In the genomic region with DNA sequence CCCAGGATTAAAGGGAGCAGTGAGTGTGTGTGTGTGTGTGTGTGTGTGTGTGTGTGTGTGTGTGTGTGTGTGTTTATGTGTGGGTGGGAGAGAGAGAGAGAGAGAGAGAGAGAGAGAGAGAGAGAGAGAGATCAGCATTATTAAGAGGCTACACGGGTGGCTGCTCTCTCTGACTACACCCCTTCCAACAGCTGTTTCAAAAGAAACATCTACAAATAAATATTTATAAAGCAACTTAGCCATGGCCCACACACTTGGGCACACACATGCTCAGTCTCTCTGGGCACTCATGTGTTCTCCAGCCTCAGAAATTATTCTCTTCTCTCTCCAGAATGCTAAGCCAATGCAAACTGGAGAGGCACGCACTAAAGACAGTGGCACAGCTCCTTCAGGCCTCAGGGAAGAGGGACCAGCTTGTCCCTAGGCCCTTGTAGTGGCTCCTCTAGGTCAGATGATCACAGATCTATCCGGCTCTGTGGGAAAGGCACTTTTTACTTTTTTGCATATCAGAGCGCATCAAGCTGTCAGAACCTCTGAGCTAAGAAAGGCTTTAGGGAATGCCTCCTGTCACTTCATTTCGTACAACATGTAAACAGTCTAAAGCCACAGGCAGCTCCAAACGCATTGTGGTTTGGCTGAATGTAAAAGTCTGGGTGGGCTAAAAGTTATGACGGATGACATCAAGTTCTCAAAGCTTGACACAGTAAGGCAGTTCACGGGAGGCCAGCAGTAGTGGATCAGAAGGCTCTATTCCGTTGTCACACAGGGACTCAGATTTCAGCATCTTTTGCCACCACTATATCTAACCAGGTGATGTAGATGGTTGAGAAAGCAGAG, we compare ENCODE assay signal across 15 mouse cellular contexts.
DNase-seq lines count a peak whose midpoint lies in the region; ATAC-seq and TF ChIP-seq lines count a peak whose summit lies in the region.
"Had no signal": no experiment of that assay in that cellular context is flagged by ENCODE, and none has a peak within 500 bp of the region (broad histone marks: within the 10 kb centered on the region; RNA-seq: fewer than 3 reads in every experiment).

No protein-coding gene starts in this region.

- H3K36me3 ChIP-seq in hindbrain, embryonic 13.5 days: no peaks in the 10 kb centered on the region
- H3K36me3 ChIP-seq in hindbrain, embryonic 12.5 days: no peaks in the 10 kb centered on the region
- no peaks in the 10 kb centered on the region for H3K36me3 ChIP-seq in intestine, embryonic 14.5 days (ENCODE audit: control insufficient read depth, insufficient read depth, low read length)
- H3K36me3 ChIP-seq in stomach, embryonic 15.5 days: no peaks in the 10 kb centered on the region
- H3K36me3 ChIP-seq in liver, postnatal 0 days (replicated peaks; ENCODE audit: insufficient read depth, low read length): no peaks in the 10 kb centered on the region
- H3K36me3 ChIP-seq: embryonic facial prominence, embryonic 15.5 days; neural tube, embryonic 15.5 days had no signal

- no peak for TF ChIP-seq EP300 in liver, postnatal 0 days (IDR thresholded peaks at IDR 0.05; ENCODE audit: low read depth)

- no peak for ATAC-seq in hindbrain, embryonic 13.5 days (ENCODE audit: low FRiP score)
- no peak for ATAC-seq in hindbrain, embryonic 12.5 days (ENCODE audit: low FRiP score)
- ATAC-seq in intestine, embryonic 14.5 days (replicated peaks; ENCODE audit: low FRiP score, low TSS enrichment, low read depth): no peak; the same call in 1 of the 2 replicates
- peak; percentile 56; the same call in 1 of the 2 replicates for ATAC-seq in stomach, embryonic 15.5 days (ENCODE audit: insufficient read depth, low FRiP score, low read depth)
- ATAC-seq in liver, postnatal 0 days: no peak
- ATAC-seq: hindbrain, embryonic 16.5 days had no signal

- peak overlapping the region; percentile 44; the same call in 1 of the 2 replicates for H3K27ac ChIP-seq in hindbrain, embryonic 13.5 days
- H3K27ac ChIP-seq in hindbrain, embryonic 12.5 days: no peak overlapping the region
- H3K27ac ChIP-seq in intestine, embryonic 14.5 days (ENCODE audit: low read depth): peak overlapping the region; percentile 73
- peak overlapping the region; percentile 67 for H3K27ac ChIP-seq in stomach, embryonic 15.5 days
- H3K27ac ChIP-seq in liver, postnatal 0 days (ENCODE audit: low read depth): no peak overlapping the region
- H3K27ac ChIP-seq: embryonic facial prominence, embryonic 15.5 days; neural tube, embryonic 15.5 days had no signal

- DNase-seq in lung, postnatal 10 days: peak; percentile 17
- no peak for DNase-seq in lung, adult 2 months
- DNase-seq in intestine, embryonic 14.5 days (ENCODE audit: low spot score): no peak
- no peak for DNase-seq in liver, postnatal 0 days
- no peak for DNase-seq in frontal cortex, postnatal 10 days (ENCODE audit: low spot score in 2 of 2)
- DNase-seq: adrenal gland, adult 8-10 months; cerebellum, adult 2 months; kidney, postnatal 25 days; liver had no signal

- H3K9me3 ChIP-seq in hindbrain, embryonic 13.5 days: no peaks in the 10 kb centered on the region
- H3K9me3 ChIP-seq in hindbrain, embryonic 12.5 days (replicated peaks): no peaks in the 10 kb centered on the region
- H3K9me3 ChIP-seq in intestine, embryonic 14.5 days (ENCODE audit: control insufficient read depth, low read length): no peaks in the 10 kb centered on the region
- no peaks in the 10 kb centered on the region for H3K9me3 ChIP-seq in stomach, embryonic 15.5 days
- no peaks in the 10 kb centered on the region for H3K9me3 ChIP-seq in liver, postnatal 0 days (ENCODE audit: low read length)
- H3K9me3 ChIP-seq: embryonic facial prominence, embryonic 15.5 days; neural tube, embryonic 15.5 days had no signal

- peaks cover 22% of the 10 kb centered on the region for H3K4me1 ChIP-seq in hindbrain, embryonic 13.5 days (replicated peaks)
- peaks cover 14% of the 10 kb centered on the region for H3K4me1 ChIP-seq in hindbrain, embryonic 12.5 days
- H3K4me1 ChIP-seq in lung, adult 2 months (ENCODE audit: control insufficient read depth, insufficient read depth, low read length): no peaks in the 10 kb centered on the region
- peaks cover 6% of the 10 kb centered on the region; the same call in 1 of the 2 replicates for H3K4me1 ChIP-seq in intestine, embryonic 14.5 days (replicated peaks; ENCODE audit: control insufficient read depth, insufficient read depth, low read length)
- H3K4me1 ChIP-seq in stomach, embryonic 15.5 days: peaks cover 9% of the 10 kb centered on the region; the same call in 1 of the 2 replicates
- H3K4me1 ChIP-seq in liver, postnatal 0 days (ENCODE audit: insufficient read depth): no peaks in the 10 kb centered on the region

- no peak for TF ChIP-seq POLR2A in lung, adult 2 months (IDR thresholded peaks at IDR 0.05; ENCODE audit: borderline replicate concordance, extremely low read depth, low read depth, low read length)

- H3K4me2 ChIP-seq in hindbrain, embryonic 13.5 days: no peak overlapping the region
- no peak overlapping the region for H3K4me2 ChIP-seq in hindbrain, embryonic 12.5 days (replicated peaks)
- no peak overlapping the region for H3K4me2 ChIP-seq in intestine, embryonic 14.5 days (ENCODE audit: low read length)
- no peak overlapping the region for H3K4me2 ChIP-seq in stomach, embryonic 15.5 days
- H3K4me2 ChIP-seq in liver, postnatal 0 days (ENCODE audit: low read depth, low read length): no peak overlapping the region
- H3K4me2 ChIP-seq: embryonic facial prominence, embryonic 15.5 days; neural tube, embryonic 15.5 days had no signal

- no peak for TF ChIP-seq CTCF in lung, adult 2 months (IDR thresholded peaks at IDR 0.05; ENCODE audit: insufficient read depth, low read length)
- no peak for TF ChIP-seq CTCF in liver, postnatal 0 days (IDR thresholded peaks at IDR 0.05; ENCODE audit: low read depth)

- H3K9ac ChIP-seq in hindbrain, embryonic 13.5 days: no peak overlapping the region
- H3K9ac ChIP-seq in hindbrain, embryonic 12.5 days: no peak overlapping the region
- no peak overlapping the region for H3K9ac ChIP-seq in intestine, embryonic 14.5 days (ENCODE audit: low read length)
- H3K9ac ChIP-seq in stomach, embryonic 15.5 days: no peak overlapping the region
- H3K9ac ChIP-seq in liver, postnatal 0 days (replicated peaks): no peak overlapping the region
- H3K9ac ChIP-seq: embryonic facial prominence, embryonic 15.5 days; neural tube, embryonic 15.5 days had no signal

- 51% methylated on average over 9 of the region's 9 CpGs for WGBS in hindbrain, embryonic 13.5 days
- WGBS in hindbrain, embryonic 12.5 days: 58% methylated on average over 9 of the region's 9 CpGs
- 49% methylated on average over 9 of the region's 9 CpGs for whole genome bisulfite sequencing in lung, adult 2 months
- WGBS in intestine, embryonic 14.5 days: 47% methylated on average over 9 of the region's 9 CpGs
- 37% methylated on average over 9 of the region's 9 CpGs for WGBS in stomach, embryonic 15.5 days
- 64% methylated on average over 9 of the region's 9 CpGs for whole genome bisulfite sequencing in liver, postnatal 0 days (ENCODE audit: insufficient replicate concordance)

- no peak overlapping the region for H3K4me3 ChIP-seq in hindbrain, embryonic 13.5 days
- H3K4me3 ChIP-seq in hindbrain, embryonic 12.5 days: no peak overlapping the region
- H3K4me3 ChIP-seq in lung, adult 2 months (replicated peaks; ENCODE audit: extremely low read depth, low read depth, low read length): no peak overlapping the region
- no peak overlapping the region for H3K4me3 ChIP-seq in intestine, embryonic 14.5 days (ENCODE audit: low read depth, low read length)
- H3K4me3 ChIP-seq in stomach, embryonic 15.5 days (replicated peaks): no peak overlapping the region
- H3K4me3 ChIP-seq in liver, postnatal 0 days (ENCODE audit: low read depth, low read length): no peak overlapping the region
- H3K4me3 ChIP-seq: embryonic facial prominence, embryonic 15.5 days; neural tube, embryonic 15.5 days had no signal

- no peaks in the 10 kb centered on the region for H3K27me3 ChIP-seq in hindbrain, embryonic 13.5 days
- H3K27me3 ChIP-seq in hindbrain, embryonic 12.5 days: no peaks in the 10 kb centered on the region
- no peaks in the 10 kb centered on the region for H3K27me3 ChIP-seq in intestine, embryonic 14.5 days (replicated peaks; ENCODE audit: control insufficient read depth, insufficient read depth, low read length)
- H3K27me3 ChIP-seq in stomach, embryonic 15.5 days (replicated peaks): no peaks in the 10 kb centered on the region
- no peaks in the 10 kb centered on the region for H3K27me3 ChIP-seq in liver, postnatal 0 days (ENCODE audit: insufficient read depth, low read length)
- H3K27me3 ChIP-seq: embryonic facial prominence, embryonic 15.5 days; neural tube, embryonic 15.5 days had no signal

Comparison
In these comparisons a context has a peak if more than half of its experiments do, and no peak if none do; other contexts are left out.
1. H3K27ac ChIP-seq: peak in hindbrain, embryonic 13.5 days (single experiment), intestine, embryonic 14.5 days (single experiment) and stomach, embryonic 15.5 days (single experiment); none in hindbrain, embryonic 12.5 days (single experiment) and liver, postnatal 0 days (single experiment).